Mouse (Mus musculus): ENCODE measurements at regions not wholly inside any gene's neighbourhood (a gene's known extent, or its start where the extent isn't known, plus 50 kb on each side); places are given as distances from the start of the nearest gene placed in this dataset.

DNA sequence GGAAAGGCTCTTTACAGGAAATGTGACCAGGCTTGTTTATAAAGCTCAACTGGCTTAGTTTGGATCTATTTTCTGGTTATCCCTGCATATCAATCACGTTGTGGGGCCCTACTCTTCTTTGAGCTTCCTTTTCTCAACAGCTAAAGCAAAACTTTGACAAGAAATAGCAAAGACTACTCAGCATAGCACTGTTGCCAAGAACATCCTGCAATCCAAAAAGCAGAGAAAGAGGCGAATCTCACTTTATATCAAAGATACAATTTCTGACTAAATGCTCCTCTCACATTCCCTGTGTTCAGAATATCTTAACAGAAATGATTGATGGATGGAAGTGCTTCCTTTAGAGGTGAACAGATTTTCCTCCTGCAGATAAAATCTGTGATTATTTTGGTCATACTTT lies 666.1 kb downstream of the Efnb2 start:
- H3K9me3 ChIP-seq (replicated peaks; ENCODE audit: insufficient read depth, low read length), result no peaks in the 10 kb centered on the region
- H3K36me3 ChIP-seq (ENCODE audit: control insufficient read depth in 1 of 2, insufficient read depth in 2 of 2, low read length in 2 of 2), result no peaks in the 10 kb centered on the region
- no peak overlapping the region for H3K27ac ChIP-seq (ENCODE audit: control insufficient read depth, low read depth, low read length)
- H3K4me3 ChIP-seq (ENCODE audit: control insufficient read depth in 1 of 2, insufficient read depth in 1 of 2, low read depth in 2 of 2, low read length in 2 of 2), result no peak overlapping the region
- H3K4me1 ChIP-seq (ENCODE audit: control insufficient read depth in 1 of 2, insufficient read depth in 2 of 2, low read length in 2 of 2), result no peaks in the 10 kb centered on the region
- DNase-seq (ENCODE audit: low read depth, low spot score), result no peak
- H3K79me2 ChIP-seq (ENCODE audit: control insufficient read depth, insufficient read depth, low read length, poor library complexity), result no peaks in the 10 kb centered on the region
- TF ChIP-seq MAFK (IDR thresholded peaks at IDR 0.05; ENCODE audit: borderline replicate concordance, low read depth, low read length), result no peak
- TF ChIP-seq NELFE (IDR thresholded peaks at IDR 0.05; ENCODE audit: low read depth, low read length), result no peak
- TF ChIP-seq KAT2A (conservative IDR thresholded peaks at IDR 0.05; ENCODE audit: low read depth, low read length), result no peak
- TF ChIP-seq ELF1 (IDR thresholded peaks at IDR 0.05; ENCODE audit: low read depth, low read length), result no peak
- TF ChIP-seq ZMIZ1 (IDR thresholded peaks at IDR 0.05; ENCODE audit: low read depth, low read length), result no peak
- no peak for TF ChIP-seq TBP (IDR thresholded peaks at IDR 0.05; ENCODE audit: low read depth, low read length)
- TF ChIP-seq RCOR1 (IDR thresholded peaks at IDR 0.05; ENCODE audit: low read depth, low read length), result no peak
- H3K9ac ChIP-seq (ENCODE audit: control insufficient read depth, low read depth, low read length, poor library complexity, severe bottlenecking), result no peak overlapping the region
- H3K27me3 ChIP-seq (ENCODE audit: control insufficient read depth in 1 of 2, insufficient read depth in 2 of 2, low read length in 2 of 2), result no peaks in the 10 kb centered on the region

- Histone ChIP-seq H3K79me2 (ENCODE audit: control insufficient read depth, insufficient read depth, low read length, poor library complexity) (no peaks in the 10 kb centered on the region), H3K4me1 (ENCODE audit: control insufficient read depth in 1 of 2, insufficient read depth in 2 of 2, low read length in 2 of 2) (no peaks in the 10 kb centered on the region), H3K4me3 (ENCODE audit: control insufficient read depth in 1 of 2, insufficient read depth in 1 of 2, low read depth in 2 of 2, low read length in 2 of 2) (no peak overlapping the region), H3K9me3 (replicated peaks; ENCODE audit: insufficient read depth, low read length) (no peaks in the 10 kb centered on the region), H3K27ac (ENCODE audit: control insufficient read depth, low read depth, low read length) (no peak overlapping the region), H3K27me3 (ENCODE audit: control insufficient read depth in 1 of 2, insufficient read depth in 2 of 2, low read length in 2 of 2) (no peaks in the 10 kb centered on the region), H3K36me3 (ENCODE audit: control insufficient read depth in 1 of 2, insufficient read depth in 2 of 2, low read length in 2 of 2) (no peaks in the 10 kb centered on the region), H3K9ac (ENCODE audit: control insufficient read depth, low read depth, low read length, poor library complexity, severe bottlenecking) (no peak overlapping the region)
- no peak for TF ChIP-seq ZC3H11A (IDR thresholded peaks at IDR 0.05; ENCODE audit: low read depth, low read length)
- no peak for TF ChIP-seq ZNF384 (IDR thresholded peaks at IDR 0.05; ENCODE audit: low read depth, low read length)
- TF ChIP-seq MYC (IDR thresholded peaks at IDR 0.05; ENCODE audit: low read depth, low read length), result no peak
- TF ChIP-seq RAD21 (IDR thresholded peaks at IDR 0.05; ENCODE audit: low read depth, low read length), result no peak
- TF ChIP-seq MAZ (IDR thresholded peaks at IDR 0.05; ENCODE audit: low read depth, low read length), result no peak
- TF ChIP-seq TAL1 (IDR thresholded peaks at IDR 0.05; ENCODE audit: low read length), result no peak
- no peak for TF ChIP-seq GABPA (IDR thresholded peaks at IDR 0.05; ENCODE audit: low read depth, low read length)
- no peak for TF ChIP-seq CHD2 (IDR thresholded peaks at IDR 0.05; ENCODE audit: low read length)
- TF ChIP-seq POLR2AphosphoS5 (IDR thresholded peaks at IDR 0.05; ENCODE audit: borderline replicate concordance, low read depth, low read length), result no peak
- no peak for TF ChIP-seq MXI1 (IDR thresholded peaks at IDR 0.05; ENCODE audit: low read depth, low read length)
- DNase-seq (ENCODE audit: low read depth, low spot score), result no peak
Observed at GRCm38 (mm10) chr8:7988820-7989219, 672.2 kb downstream of the Efnb2 start.

DNA sequence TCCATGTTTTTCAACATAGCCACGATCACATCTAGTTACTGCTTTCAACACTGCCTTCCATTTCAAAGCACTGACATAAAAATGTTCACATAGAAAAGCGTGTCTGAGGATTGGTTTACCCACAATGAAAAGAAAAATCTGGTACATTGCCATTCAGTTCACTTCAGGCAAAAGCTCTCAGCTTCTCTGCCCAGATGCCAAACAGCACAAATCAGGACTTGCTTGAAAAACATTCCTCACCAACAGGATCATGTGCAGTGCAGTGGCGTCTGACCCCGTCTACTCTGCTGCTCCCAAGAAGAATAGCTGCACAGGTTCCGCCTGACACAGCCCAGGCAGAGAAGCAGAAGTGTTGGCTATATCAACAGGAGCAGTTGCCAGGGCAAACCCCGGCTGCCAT lies 684.0 kb downstream of the Efnb2 start:
- Histone ChIP-seq H3K4me1 (ENCODE audit: control insufficient read depth in 1 of 2, insufficient read depth in 2 of 2, low read length in 2 of 2) (no peaks in the 10 kb centered on the region), H3K27me3 (ENCODE audit: control insufficient read depth in 1 of 2, insufficient read depth in 2 of 2, low read length in 2 of 2) (no peaks in the 10 kb centered on the region), H3K36me3 (ENCODE audit: control insufficient read depth in 1 of 2, insufficient read depth in 2 of 2, low read length in 2 of 2) (no peaks in the 10 kb centered on the region), H3K9ac (ENCODE audit: control insufficient read depth, low read depth, low read length, poor library complexity, severe bottlenecking) (no peak overlapping the region), H3K9me3 (replicated peaks; ENCODE audit: insufficient read depth, low read length) (no peaks in the 10 kb centered on the region), H3K27ac (ENCODE audit: control insufficient read depth, low read depth, low read length) (no peak overlapping the region), H3K4me3 (ENCODE audit: control insufficient read depth in 1 of 2, insufficient read depth in 1 of 2, low read depth in 2 of 2, low read length in 2 of 2) (no peak overlapping the region), H3K79me2 (ENCODE audit: control insufficient read depth, insufficient read depth, low read length, poor library complexity) (no peaks in the 10 kb centered on the region)
- TF ChIP-seq NRF1 (IDR thresholded peaks at IDR 0.05; ENCODE audit: insufficient read depth, low read depth, low read length, poor library complexity, severe bottlenecking) (no peak), HCFC1 (IDR thresholded peaks at IDR 0.05; ENCODE audit: low read depth, low read length) (no peak), MYC (IDR thresholded peaks at IDR 0.05; ENCODE audit: low read depth, low read length) (no peak), GATA1 (IDR thresholded peaks at IDR 0.05; ENCODE audit: low read depth, low read length) (no peak), USF1 (IDR thresholded peaks at IDR 0.05; ENCODE audit: low read depth, low read length) (no peak), RAD21 (IDR thresholded peaks at IDR 0.05; ENCODE audit: low read depth, low read length) (no peak), MXI1 (IDR thresholded peaks at IDR 0.05; ENCODE audit: low read depth, low read length) (no peak), MEF2A (IDR thresholded peaks at IDR 0.05; ENCODE audit: extremely low read depth, insufficient replicate concordance, low read depth, low read length, poor library complexity, severe bottlenecking) (no peak), SMC3 (IDR thresholded peaks at IDR 0.05; ENCODE audit: low read depth, low read length) (no peak), TAL1 (IDR thresholded peaks at IDR 0.05; ENCODE audit: low read length) (no peak), EP300 (IDR thresholded peaks at IDR 0.05; ENCODE audit: low read depth in 1 of 2, low read length in 2 of 2) (no peak), KAT2A (conservative IDR thresholded peaks at IDR 0.05; ENCODE audit: low read depth, low read length) (no peak), TCF12 (IDR thresholded peaks at IDR 0.05; ENCODE audit: low read depth, low read length) (no peak)
- no peak for DNase-seq (ENCODE audit: low read depth, low spot score)
